Mouse (Mus musculus) erythroid progenitor cell, adult 5-6 weeks (primary cell): ENCODE measurements around the gene Pgap2. TPM values are rescaled to one million over a fixed set of nuclear protein-coding genes. Genes with fewer than 3 reads are reported as not detected.
A peak's percentile ranks its signal among the peaks of the same experiment; 100 is the strongest.

ENCODE experiments used
- ATAC-seq: replicated peaks from 2 replicates; pipeline ENCODE4 v1.8.0; 2016; ENCODE audit warnings: moderate number of reproducible peaks, mild to moderate bottlenecking, moderate TSS enrichment, inconsistent platforms; ENCODE audit not compliant: poor library complexity, low FRiP score, severe bottlenecking
- total RNA-seq, 2 experiments: library from RNA; stranded (forward) in 1 of 2; stranded (reverse) in 1 of 2; fragments of 150-400 nt in 1 of 2; fragments of 186-747, 209-891 nt in 1 of 2; gene quantifications; 2 replicates each; pipeline versions ENCODE4 v1.2.3 to v1.2.4; 2015 to 2017; ENCODE audit warnings: low replicate concordance in 2 of 2

Gene Pgap2
- total RNA-seq, 2 experiments from 2014 or later: 15.1 to 16.3 TPM

- no peak for ATAC-seq
These were observed 28.8 kb downstream of the Pgap2 start for GRCm38 (mm10) chr7:102238686-102239286.

- ATAC-seq: no peak
These were observed 29.6 kb downstream of the Pgap2 start for GRCm38 (mm10) chr7:102239591-102239990.

- no peak for ATAC-seq
These were observed 32.4 kb downstream of the Pgap2 start for GRCm38 (mm10) chr7:102242371-102242770.

- no peak for ATAC-seq
These were observed 32.9 kb downstream of the Pgap2 start for GRCm38 (mm10) chr7:102242917-102243316.

GRCm38 (mm10) chr7:102243870-102244269 is 33.9 kb downstream of the Pgap2 start:
- no peak for ATAC-seq

- no peak for ATAC-seq
These were observed 35.0 kb downstream of the Pgap2 start for GRCm38 (mm10) chr7:102244782-102245535.

- no peak for ATAC-seq
These were observed 35.8 kb downstream of the Pgap2 start for GRCm38 (mm10) chr7:102245775-102246174.

- no peak for ATAC-seq
These were observed 36.3 kb downstream of the Pgap2 start for GRCm38 (mm10) chr7:102246265-102246664.

- ATAC-seq: no peak
These were observed 37.2 kb downstream of the Pgap2 start for GRCm38 (mm10) chr7:102246956-102247797.

GRCm38 (mm10) chr7:102248691-102249404 is 38.8 kb downstream of the Pgap2 start:
- peak; percentile 39 for ATAC-seq

- ATAC-seq: 0 out of 2 replicates have a peak, but pooled peaks have one; percentile 1
These were observed 39.5 kb downstream of the Pgap2 start for GRCm38 (mm10) chr7:102249531-102249895.

GRCm38 (mm10) chr7:102249896-102250630 is 40.1 kb downstream of the Pgap2 start:
- ATAC-seq: peak; percentile 47

- peak; percentile 78 for ATAC-seq
These were observed 40.7 kb downstream of the Pgap2 start for GRCm38 (mm10) chr7:102250631-102251214.

GRCm38 (mm10) chr7:102253631-102254030 is 43.6 kb downstream of the Pgap2 start:
- no peak for ATAC-seq

- no peak for ATAC-seq
These were observed 45.9 kb downstream of the Pgap2 start, which contains the start of gene Rhog for GRCm38 (mm10) chr7:102255954-102256353. TSS of gene Rhog (minus strand) at chr7:102256054.

- no peak for ATAC-seq
These were observed 46.6 kb downstream of the Pgap2 start for GRCm38 (mm10) chr7:102256636-102257035.

- ATAC-seq: peak; percentile 76
These were observed 48.2 kb downstream of the Pgap2 start for GRCm38 (mm10) chr7:102258189-102258588.

GRCm38 (mm10) chr7:102258753-102259152 is 48.7 kb downstream of the Pgap2 start:
- ATAC-seq: 0 out of 2 replicates have a peak, but pooled peaks have one; percentile 31
